Mouse (Mus musculus): ENCODE data around the gene Slc16a12.

Gene Slc16a12

GRCm38 (mm10) chr19:34726254-34726962 is 20.7 kb downstream of the Slc16a12 start:
- DNase-seq (ENCODE audit: low spot score): peak; percentile 42

- no peak for DNase-seq (ENCODE audit: low spot score)
Observed at GRCm38 (mm10) chr19:34725418-34725817, 21.7 kb downstream of the Slc16a12 start.

GRCm38 (mm10) chr19:34724598-34724997 is 22.5 kb downstream of the Slc16a12 start:
- no peak for DNase-seq (ENCODE audit: low spot score)

GRCm38 (mm10) chr19:34722541-34722940 is 24.5 kb downstream of the Slc16a12 start:
- DNase-seq (ENCODE audit: low spot score): no peak

- no peak for DNase-seq (ENCODE audit: low spot score)
Observed at GRCm38 (mm10) chr19:34720130-34720529, 27.0 kb downstream of the Slc16a12 start.

DNA sequence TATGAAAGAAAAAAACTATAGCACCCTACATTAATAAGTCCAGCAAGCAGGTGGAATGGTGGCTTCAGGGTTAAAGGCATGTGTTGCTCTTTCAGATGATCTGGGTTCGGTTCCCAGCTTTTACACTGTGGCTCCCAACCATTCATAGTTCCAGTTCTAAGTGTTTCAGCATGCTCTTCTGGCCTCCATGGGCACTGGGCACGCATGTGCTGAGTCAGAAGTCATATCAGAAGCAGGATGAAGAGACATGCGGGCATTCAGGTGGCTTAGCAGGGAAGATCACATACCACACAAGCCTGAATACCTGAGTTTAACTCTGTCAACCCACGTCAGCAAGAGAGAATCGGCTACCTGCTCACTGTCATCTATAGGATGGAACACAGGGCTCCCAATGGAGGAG is 28.1 kb downstream of the Slc16a12 start:
- DNase-seq (ENCODE audit: low spot score): no peak

DNA sequence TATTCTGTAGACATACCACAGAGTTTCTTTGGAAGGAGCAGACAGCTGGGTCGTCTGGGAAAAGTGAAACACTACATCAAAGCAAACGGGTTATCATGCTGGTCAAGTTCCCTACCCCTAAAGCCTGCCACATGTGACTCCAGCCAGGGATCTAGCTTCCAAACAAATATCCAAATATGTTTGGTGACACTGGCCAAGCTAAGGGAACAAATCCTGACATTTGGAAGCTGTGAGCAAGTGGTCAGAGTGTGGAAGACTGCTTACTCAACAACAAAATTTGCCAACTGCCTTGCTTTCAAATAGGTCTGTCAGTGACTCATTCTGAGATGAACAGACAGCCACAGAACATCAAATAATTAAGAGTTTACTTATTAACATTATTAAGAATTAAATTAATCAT is 28.6 kb downstream of the Slc16a12 start:
- no peak for DNase-seq (ENCODE audit: low spot score)

DNA sequence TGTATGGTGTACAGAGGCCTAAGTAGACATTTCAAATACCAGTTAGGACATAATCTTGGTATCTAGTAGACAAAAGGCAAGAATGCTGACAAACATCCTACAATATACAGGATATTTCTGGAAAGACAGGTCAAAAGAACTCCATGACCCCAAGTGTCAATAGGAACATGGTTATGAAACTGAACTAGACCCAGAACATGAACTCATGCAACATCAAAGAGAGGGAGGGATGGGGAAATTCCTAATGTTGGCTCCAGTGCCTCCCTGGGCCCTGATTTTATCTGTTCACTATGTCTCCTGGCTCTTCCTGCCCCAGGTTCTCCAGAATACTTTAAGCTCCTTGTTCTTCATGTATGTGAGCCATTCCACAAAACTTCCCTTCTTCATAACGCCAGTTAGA is 31.2 kb downstream of the Slc16a12 start:
- DNase-seq (ENCODE audit: low spot score): no peak

DNA sequence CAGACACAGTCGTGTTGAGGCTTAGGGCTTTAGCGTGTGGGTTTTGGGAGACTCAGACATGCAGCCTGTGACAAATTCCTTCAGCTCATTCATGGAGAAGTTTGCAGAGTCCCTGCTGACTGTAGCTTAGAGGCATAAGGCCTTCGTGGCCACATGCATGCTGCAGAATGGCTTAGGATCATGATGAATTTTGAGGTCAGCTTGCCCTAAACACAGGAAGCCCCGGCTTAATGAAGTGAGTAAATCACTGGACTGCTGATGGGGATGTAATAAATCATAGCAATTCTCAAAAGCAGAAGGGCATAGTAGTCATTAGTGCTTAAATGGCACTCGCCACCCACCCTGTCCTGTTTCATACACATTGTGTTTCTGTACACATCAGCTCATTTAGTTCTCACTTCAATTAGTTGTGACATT is 32.8 kb downstream of the Slc16a12 start:
- DNase-seq (ENCODE audit: low spot score): no peak

DNA sequence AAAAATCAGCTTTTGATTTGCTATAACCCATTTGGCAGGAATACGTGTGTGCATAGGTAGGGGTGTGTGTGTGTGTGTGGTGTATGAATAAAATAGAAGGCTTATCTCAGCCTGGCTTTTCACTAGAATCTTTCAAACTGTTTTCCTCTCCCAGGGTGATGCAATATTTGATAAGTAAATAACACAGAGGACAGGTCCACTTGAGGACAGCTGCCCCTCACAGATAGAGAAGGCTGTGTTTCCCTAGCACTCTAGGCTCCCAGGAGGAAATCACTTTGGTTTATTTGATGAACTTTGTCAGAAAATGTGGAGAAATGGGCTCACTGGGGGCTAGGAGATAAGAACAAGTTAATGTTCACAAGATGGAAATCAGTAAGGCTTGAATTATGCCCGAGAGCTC is 35.0 kb downstream of the Slc16a12 start:
- DNase-seq (ENCODE audit: low spot score): peak; percentile 63

- DNase-seq (ENCODE audit: low spot score): no peak
Observed at GRCm38 (mm10) chr19:34708221-34708620, 38.9 kb downstream of the Slc16a12 start.

- no peak for DNase-seq (ENCODE audit: low spot score)
Observed at GRCm38 (mm10) chr19:34707571-34707970, 39.5 kb downstream of the Slc16a12 start.

DNA sequence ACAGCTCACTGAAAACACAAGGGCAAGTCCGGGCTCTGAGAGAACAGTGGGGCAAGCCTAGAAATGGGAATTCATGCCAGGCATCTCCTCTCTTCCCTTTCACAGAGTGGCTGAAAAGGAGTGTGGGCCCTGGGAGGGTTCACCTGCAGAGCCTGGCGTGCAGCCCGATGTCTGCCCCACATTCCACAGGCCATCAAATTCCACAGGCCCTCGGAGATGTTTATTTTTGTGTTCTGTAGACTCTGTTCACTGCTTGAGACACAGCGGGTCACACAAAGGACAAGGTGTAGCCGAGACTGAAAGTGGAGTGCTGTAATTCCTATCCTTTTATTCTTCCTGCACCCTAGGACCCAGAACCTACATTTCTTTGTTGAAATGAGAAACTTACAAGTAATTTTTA is 40.8 kb downstream of the Slc16a12 start:
- peak; percentile 66 for DNase-seq (ENCODE audit: low spot score)

- no peak for DNase-seq (ENCODE audit: low spot score)
Observed at GRCm38 (mm10) chr19:34705141-34705540, 41.9 kb downstream of the Slc16a12 start.

DNA sequence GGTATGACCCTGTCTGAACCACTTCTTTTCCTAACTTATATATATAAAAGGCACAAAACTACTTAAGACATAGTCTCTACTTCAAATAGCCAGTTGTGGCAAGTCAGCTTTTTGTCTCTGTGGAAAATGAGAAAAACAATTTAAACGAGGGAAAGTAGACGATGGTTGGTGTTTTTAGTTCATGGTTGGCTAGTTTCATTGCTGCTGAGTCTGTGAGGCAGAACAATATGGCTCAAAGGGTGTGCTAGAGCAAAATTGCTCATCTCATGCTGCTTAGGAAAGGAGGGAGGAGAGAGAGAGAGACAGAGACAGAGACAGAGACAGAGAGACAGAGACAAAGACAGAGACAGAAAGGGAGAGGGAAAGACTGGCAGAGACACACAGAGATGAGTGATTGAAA is 47.8 kb downstream of the Slc16a12 start:
- DNase-seq (ENCODE audit: low spot score): no peak

GRCm38 (mm10) chr19:34698852-34699251 is 48.2 kb downstream of the Slc16a12 start:
- no peak for DNase-seq (ENCODE audit: low spot score)

GRCm38 (mm10) chr19:34698432-34698831 is 48.7 kb downstream of the Slc16a12 start:
- no peak for DNase-seq (ENCODE audit: low spot score)

DNA sequence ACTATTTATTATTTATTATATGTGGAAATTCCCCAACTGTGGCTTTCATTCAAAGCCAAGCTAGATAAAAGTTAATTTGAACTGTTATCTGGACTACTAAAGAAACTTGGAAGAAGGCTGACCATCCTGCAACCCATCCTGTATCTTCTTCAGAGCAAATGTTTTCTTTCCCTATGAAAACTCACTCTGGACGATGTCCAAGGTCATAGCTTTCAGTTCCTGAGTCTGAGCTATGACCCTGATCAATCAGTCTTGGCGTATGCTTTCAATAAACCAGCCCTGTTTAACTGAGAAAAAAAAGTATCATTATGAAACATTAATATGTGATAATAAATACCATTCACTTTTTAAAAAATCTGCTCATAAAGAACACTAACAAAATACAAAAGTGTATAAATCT is 49.6 kb downstream of the Slc16a12 start:
- DNase-seq (ENCODE audit: low spot score): no peak

GRCm38 (mm10) chr19:34696352-34696986 is 50.6 kb downstream of the Slc16a12 start:
- peak; percentile 46 for DNase-seq (ENCODE audit: low spot score)

GRCm38 (mm10) chr19:34691402-34691801 is 55.7 kb downstream of the Slc16a12 start:
- no peak for DNase-seq (ENCODE audit: low spot score)

DNA sequence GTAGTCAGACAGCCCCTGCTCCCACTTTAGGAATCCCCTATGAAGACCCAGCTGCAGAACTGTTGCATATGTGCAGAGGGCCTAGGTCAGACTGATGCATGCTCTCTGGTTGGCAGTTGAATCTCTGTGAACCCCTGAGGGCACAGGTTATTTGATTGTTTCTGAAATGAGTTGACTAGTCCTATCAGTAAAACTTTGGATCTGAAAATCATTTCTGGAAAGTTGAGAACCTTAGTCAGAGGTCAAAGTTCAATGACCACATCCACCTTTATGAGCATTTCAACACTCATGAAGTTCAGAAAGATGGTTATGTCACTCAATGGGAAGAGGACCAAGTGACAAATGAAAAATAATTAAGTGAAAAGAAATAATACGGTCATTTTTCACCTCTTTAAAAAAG is 61.6 kb downstream of the Slc16a12 start:
- no peak for DNase-seq (ENCODE audit: low spot score)

DNA sequence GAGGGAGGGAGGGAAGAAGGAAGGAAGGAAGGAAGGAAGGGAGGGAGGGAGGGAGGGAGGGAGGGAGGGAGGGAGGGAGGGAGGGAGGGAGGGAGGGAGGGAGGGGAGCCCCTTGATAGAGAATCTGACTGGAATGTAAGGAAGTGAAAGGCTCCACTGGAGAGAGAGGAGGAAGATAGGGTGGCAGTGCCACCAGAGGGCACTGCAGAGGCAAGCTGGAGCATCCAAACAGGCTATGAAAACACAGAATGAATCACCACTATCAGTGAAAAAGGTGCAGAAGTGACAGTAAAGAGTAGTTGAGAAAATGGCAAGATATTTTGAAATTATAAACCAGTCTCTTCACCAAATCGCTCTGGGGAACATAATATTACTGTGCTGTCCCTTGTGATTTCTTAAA is 62.2 kb downstream of the Slc16a12 start:
- peak; percentile 44 for DNase-seq (ENCODE audit: low spot score)

DNA sequence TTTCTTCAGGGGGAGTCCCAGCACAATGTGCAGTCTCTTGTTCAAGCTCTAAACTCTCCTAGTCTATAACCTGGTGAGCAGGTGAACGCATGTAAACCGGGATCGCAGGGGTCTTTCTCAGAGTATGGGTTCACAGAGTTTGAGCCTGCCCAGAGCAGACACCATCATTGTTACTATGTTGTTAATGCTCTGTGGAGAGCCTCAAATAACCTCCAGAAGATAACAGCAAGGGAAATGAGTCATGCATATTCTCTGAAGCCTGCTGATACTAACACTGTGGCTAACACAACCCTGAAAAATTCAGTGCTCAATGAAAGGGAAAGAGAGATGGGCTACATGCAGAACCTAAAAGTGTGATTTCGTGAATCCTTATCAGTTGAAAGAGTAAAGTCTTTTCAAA is 68.7 kb downstream of the Slc16a12 start:
- DNase-seq (ENCODE audit: low spot score): no peak

- DNase-seq (ENCODE audit: low spot score): peak; percentile 61
Observed at GRCm38 (mm10) chr19:34673476-34673875, 73.6 kb downstream of the Slc16a12 start.
